Mouse (Mus musculus) urinary bladder, adult 18-20 months (tissue): ENCODE data around the gene Hist1h4b.
A peak's percentile ranks its signal among the peaks of the same experiment; 100 is the strongest.
"Not testable (repeated sequence)": the region's sequence is repeated elsewhere in the genome, so short reads cannot be mapped to it uniquely, and the experiment has no call there.

Experiments used
- DNase-seq, 2 experiments: peaks; one replicate each; pipeline ENCODE4 v3.0.0; 2022; ENCODE audit warnings: low spot score in 2 of 2, mixed read lengths in 2 of 2

The Hist1h4b gene

GRCm38 (mm10) chr13:23757211-23757773 lies 479 bp downstream of the Hist1h4b start:
- DNase-seq, result no peak

- no peak for DNase-seq
Observed at GRCm38 (mm10) chr13:23757921-23758320, 1.1 kb downstream of the Hist1h4b start.

- DNase-seq, result no peak
Observed at GRCm38 (mm10) chr13:23759251-23759771, 2.5 kb downstream of the Hist1h4b start.

DNA sequence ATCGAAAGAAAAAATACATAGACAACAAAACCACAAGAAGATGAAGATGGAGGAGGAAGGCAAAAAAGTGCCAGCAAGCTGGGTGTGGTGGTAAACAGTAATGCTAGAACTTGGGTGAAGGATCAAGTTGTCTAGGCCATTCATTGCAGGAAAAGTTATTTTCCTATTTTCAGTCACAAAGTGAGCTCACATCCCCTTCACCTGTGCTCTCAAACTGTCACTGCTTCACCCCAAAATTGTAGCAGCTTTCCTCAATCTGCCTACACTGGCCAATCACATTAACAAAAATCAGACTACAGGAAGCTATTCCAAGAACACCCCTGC lies 3.1 kb downstream of the Hist1h4b start:
- DNase-seq, result no peak

DNA sequence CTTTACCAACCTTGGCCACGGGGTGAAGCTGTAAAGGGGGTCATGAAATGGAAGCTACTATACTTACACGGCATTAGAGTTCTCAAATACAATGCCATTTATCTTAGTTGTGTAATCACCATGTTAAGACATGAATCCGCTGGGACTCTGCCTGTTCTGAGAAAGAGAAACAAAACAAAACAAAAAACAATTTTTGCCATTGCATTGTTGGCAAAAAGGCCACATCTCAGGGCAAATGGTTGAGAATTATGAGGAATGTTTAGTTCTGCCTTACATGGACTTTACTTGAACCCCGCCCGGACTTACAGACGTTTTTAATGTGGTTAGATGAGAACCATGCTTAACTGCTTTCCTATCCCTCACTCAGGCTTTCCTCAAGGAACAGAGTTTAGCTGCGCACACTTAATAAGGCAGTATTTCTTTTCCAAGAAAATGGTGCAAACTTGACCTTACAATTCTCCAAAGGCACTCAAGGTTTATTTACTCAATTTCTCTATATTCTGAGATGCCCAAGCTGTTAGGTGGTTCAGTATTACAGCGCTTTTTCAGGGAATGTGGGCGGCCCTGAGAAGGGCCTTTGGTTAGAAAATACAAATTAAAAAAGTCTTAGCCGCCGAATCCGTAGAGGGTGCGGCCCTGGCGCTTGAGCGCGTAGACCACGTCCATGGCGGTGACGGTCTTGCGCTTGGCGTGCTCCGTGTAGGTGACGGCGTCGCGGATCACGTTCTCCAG lies 3.6 kb downstream of the Hist1h4b start:
- no peak for DNase-seq

DNA sequence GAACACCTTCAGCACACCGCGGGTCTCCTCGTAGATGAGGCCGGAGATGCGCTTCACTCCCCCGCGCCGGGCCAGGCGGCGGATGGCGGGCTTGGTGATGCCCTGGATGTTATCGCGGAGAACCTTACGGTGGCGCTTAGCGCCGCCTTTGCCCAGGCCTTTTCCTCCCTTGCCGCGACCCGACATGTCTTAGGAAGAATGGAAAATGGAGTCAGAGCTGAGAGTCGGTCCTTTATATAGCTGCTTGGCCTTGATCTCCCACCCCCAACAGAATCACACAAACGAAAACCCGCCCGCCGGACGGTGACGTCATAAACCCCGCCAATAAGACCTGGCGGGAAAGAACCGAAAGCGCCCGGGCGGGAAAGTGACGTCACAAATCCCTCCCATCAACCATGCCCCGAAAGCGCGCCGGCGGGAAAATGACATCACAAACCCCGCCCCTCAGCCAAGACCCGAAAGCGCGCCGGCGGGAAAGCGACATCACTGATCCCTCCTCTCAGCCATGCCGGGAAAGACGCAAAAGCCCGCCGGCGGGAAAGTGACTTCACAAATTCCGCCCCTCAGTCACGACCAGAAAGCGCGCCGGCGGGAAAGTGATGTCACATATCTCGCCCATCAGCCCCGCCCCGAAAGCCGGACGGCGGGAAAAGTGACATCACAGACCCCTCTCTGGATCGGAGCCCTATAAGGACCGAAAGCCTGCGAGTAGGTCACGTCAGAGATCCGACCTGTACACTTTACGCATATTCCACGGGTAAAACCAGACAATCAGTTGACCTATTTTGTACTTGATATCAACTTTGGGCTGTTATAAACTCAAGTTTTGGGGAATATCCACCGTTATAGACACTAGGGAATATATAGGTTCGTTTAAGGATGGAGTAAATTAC lies 4.4 kb downstream of the Hist1h4b start, which contains the start of gene Hist1h4a:
Hist1h4a (minus strand) TSS at position 259 of the 893 bp plus-strand sequence.
- peak; percentile 90 to 98 for DNase-seq

DNA sequence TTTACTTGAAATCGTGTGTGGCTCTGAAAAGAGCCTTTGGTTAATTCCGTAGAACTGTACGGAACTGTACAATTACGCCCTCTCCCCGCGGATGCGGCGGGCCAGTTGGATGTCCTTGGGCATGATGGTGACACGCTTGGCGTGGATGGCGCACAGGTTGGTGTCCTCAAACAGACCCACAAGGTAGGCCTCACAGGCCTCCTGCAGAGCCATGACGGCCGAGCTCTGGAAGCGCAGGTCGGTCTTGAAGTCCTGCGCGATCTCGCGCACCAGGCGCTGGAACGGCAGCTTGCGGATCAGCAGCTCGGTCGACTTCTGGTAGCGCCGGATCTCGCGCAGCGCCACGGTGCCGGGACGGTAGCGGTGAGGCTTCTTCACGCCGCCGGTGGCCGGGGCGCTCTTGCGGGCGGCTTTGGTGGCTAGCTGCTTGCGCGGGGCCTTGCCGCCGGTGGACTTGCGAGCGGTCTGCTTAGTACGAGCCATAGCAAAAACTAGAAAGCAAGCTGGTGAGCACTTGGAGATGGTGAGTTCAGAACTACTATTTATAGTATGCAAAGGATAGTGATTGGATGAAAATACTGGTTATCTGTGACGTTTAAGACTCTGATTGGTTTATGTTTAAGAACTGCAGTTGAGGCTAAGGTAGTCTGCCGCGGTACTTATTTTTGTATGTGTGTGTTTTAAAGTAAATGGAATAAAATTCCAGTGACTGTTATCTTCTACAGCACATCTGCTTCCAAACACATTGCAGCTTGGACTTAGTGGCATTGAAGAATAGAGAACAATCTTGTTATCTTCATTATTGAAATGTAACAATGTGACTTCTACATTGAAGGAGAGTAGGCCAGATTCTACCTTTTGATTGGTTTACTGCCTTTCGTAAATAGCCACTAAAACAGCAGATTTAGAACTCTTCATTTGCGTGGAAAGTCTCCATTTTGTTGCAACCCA lies 5.3 kb downstream of the Hist1h4b start, which contains the start of gene Hist1h3a:
Hist1h3a (minus strand) TSS at position 516 of the 951 bp plus-strand sequence.
- DNase-seq, result peak; percentile 27 to 52

GRCm38 (mm10) chr13:23763242-23763585 lies 6.4 kb downstream of the Hist1h4b start:
- DNase-seq, result no peak

- DNase-seq, result peak; percentile 68 to 73
Observed at GRCm38 (mm10) chr13:23763586-23764323, 6.9 kb downstream of the Hist1h4b start, which contains the start of gene Hist1h1a. Hist1h1a (plus strand) TSS chr13:23763666.

GRCm38 (mm10) chr13:23764324-23765171 lies 7.7 kb downstream of the Hist1h4b start:
- no peak for DNase-seq

DNA sequence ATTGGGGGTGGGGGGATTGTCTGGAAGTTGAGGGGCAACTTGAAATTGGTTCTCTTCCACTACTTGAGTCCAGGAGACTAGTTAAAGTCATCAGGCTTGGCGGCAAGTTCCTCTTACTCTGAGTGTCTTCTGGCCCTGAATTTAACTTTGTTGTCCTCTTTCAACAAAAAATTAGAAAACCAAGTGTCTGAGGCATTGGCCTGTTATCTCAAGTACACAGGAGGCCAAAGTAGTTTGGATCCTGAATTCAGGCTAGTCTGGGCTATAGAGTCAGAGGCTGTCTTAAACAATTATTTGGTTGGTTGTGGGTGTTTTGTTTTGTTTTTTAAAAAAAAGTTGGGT lies 8.3 kb downstream of the Hist1h4b start:
- no peak for DNase-seq

DNA sequence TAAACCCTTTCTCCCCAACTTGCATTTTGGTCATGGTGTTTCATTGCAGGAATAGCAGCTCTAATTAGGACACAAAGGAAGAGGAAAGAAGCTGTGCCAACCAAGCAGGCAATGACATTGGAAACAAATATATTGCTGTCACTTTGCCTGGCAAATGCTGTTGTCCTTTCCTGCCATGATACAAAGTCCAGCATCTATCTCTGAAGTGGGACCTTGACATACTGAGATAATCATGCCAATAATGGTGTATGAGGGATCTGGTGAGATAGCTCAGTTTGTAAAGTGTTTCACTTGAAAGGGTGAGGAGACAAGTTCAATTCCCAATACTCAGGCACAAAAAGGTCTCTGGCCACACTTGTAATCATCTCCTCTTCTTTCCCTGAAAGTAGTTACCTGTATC lies 10.0 kb downstream of the Hist1h4b start:
- no peak for DNase-seq

DNA sequence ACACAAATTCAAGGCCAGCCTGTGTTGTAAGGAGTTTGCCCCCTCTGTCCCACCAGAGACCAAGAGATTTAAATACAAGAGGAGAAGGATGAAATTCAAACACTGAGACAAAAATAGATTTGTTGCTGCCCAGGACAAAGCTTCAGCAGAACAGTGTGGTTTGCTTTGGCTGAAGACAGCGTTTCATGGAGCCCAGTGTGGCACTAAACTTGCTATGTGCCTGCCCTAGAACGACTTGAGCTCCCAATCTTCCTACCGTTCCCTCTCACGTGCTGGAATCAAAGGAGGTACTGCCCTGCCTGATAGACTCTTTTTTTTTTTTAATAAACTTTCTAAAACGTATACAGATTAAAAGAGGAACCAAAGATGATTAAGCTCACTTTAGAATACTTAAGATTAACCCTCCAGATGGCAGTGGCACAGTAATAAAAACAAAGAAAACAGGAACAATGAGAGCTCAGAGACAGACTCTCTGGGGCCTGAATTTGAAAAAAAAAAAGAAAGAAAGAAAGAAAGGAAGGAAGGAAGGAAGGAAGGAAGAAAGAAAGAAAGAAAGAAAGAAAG lies 12.1 kb downstream of the Hist1h4b start:
- DNase-seq, result no peak

- not testable (repeated sequence) for DNase-seq
Observed at GRCm38 (mm10) chr13:23769613-23770012, 12.8 kb downstream of the Hist1h4b start, which contains the start of gene Trim38. Trim38 (plus strand) TSS chr13:23769913.

GRCm38 (mm10) chr13:23772561-23773313 lies 15.9 kb downstream of the Hist1h4b start:
- DNase-seq, result no peak

GRCm38 (mm10) chr13:23778339-23778738 lies 21.5 kb downstream of the Hist1h4b start:
- DNase-seq, result no peak

- DNase-seq, result no peak
Observed at GRCm38 (mm10) chr13:23779025-23779424, 22.2 kb downstream of the Hist1h4b start.

GRCm38 (mm10) chr13:23792520-23792919 lies 35.7 kb downstream of the Hist1h4b start:
- DNase-seq, result peak in 1 of 2 experiments; percentile 6
